Mouse (Mus musculus): ENCODE data around the gene Pmvk. TPM values are rescaled to one million over a fixed set of nuclear protein-coding genes. Genes with fewer than 3 reads are reported as not detected.

The Pmvk gene
- total RNA-seq, 2 experiments from 2014 or later = 14.2 to 22.4 TPM

Other genes with a start within 250 kb of the Pmvk start
- gene Thbs3, start 239.4 kb upstream of the Pmvk start, total RNA-seq (2015) = 0.07 TPM in 1 of 2 replicates, not detected in the other
- gene Thbs3, start 239.4 kb upstream of the Pmvk start, total RNA-seq (2017) = 0.12 and 0.70 TPM in 2 replicates
- 49.5 and 57.8 TPM in 2 replicates for gene Mtx1, start 227.5 kb upstream of the Pmvk start, total RNA-seq (2015)
- gene Mtx1, start 227.5 kb upstream of the Pmvk start, total RNA-seq (2017) = 41.8 and 45.3 TPM in 2 replicates
- 0.25 and 0.58 TPM in 2 replicates for gene Muc1, start 225.5 kb upstream of the Pmvk start, total RNA-seq (2015)
- gene Muc1, start 225.5 kb upstream of the Pmvk start, total RNA-seq (2017) = 0.18 TPM in 1 of 2 replicates, not detected in the other
- gene Krtcap2, start 208.6 kb upstream of the Pmvk start, total RNA-seq (2015) = 142 and 167 TPM in 2 replicates
- gene Krtcap2, start 208.6 kb upstream of the Pmvk start, total RNA-seq (2017) = 159 and 189 TPM in 2 replicates
- 0.39 and 0.80 TPM in 2 replicates for gene Trim46, start 208.2 kb upstream of the Pmvk start, total RNA-seq (2015)
- gene Trim46, start 208.2 kb upstream of the Pmvk start, total RNA-seq (2017) = 0.55 TPM in 1 of 2 replicates, not detected in the other
- gene Dpm3, start 195.2 kb upstream of the Pmvk start, total RNA-seq (2015) = 84.6 and 95.5 TPM in 2 replicates
- gene Dpm3, start 195.2 kb upstream of the Pmvk start, total RNA-seq (2017) = 72.1 and 82.3 TPM in 2 replicates
- 42.9 and 68.4 TPM in 2 replicates for gene Slc50a1, start 184.0 kb upstream of the Pmvk start, total RNA-seq (2015)
- gene Slc50a1, start 184.0 kb upstream of the Pmvk start, total RNA-seq (2017) = 31.5 and 52.2 TPM in 2 replicates
- gene Efna1, start 173.4 kb upstream of the Pmvk start, total RNA-seq (2015) = not detected in 2 replicates
- gene Efna1, start 173.4 kb upstream of the Pmvk start, total RNA-seq (2017) = not detected in 2 replicates
- gene Efna3, start 131.6 kb upstream of the Pmvk start, total RNA-seq (2015) = not detected in 2 replicates
- not detected in 2 replicates for gene Efna3, start 131.6 kb upstream of the Pmvk start, total RNA-seq (2017)
- gene Efna4, start 116.5 kb upstream of the Pmvk start, total RNA-seq (2015) = 0.16 and 0.33 TPM in 2 replicates
- gene Efna4, start 116.5 kb upstream of the Pmvk start, total RNA-seq (2017) = not detected in 2 replicates
- gene Adam15, start 104.5 kb upstream of the Pmvk start, total RNA-seq (2015) = 107 and 135 TPM in 2 replicates
- 100 and 124 TPM in 2 replicates for gene Adam15, start 104.5 kb upstream of the Pmvk start, total RNA-seq (2017)
- gene Dcst2, start 92.6 kb upstream of the Pmvk start, total RNA-seq (2015) = not detected in 2 replicates
- not detected in 2 replicates for gene Dcst2, start 92.6 kb upstream of the Pmvk start, total RNA-seq (2017)
- 0.14 TPM in 1 of 2 replicates, not detected in the other for gene Dcst1, start 89.3 kb upstream of the Pmvk start, total RNA-seq (2015)
- not detected in 2 replicates for gene Dcst1, start 89.3 kb upstream of the Pmvk start, total RNA-seq (2017)
- gene Zbtb7b, start 59.8 kb upstream of the Pmvk start, total RNA-seq (2015) = 38.9 and 41.1 TPM in 2 replicates
- gene Zbtb7b, start 59.8 kb upstream of the Pmvk start, total RNA-seq (2017) = 63.8 and 71.3 TPM in 2 replicates
- gene Lenep, start 51.7 kb upstream of the Pmvk start, total RNA-seq (2015) = 1.6 and 2.3 TPM in 2 replicates
- gene Lenep, start 51.7 kb upstream of the Pmvk start, total RNA-seq (2017) = 0.37 and 0.44 TPM in 2 replicates
- gene Flad1, start 42.7 kb upstream of the Pmvk start, total RNA-seq (2015) = 9.7 and 11.6 TPM in 2 replicates
- 10.8 and 11.8 TPM in 2 replicates for gene Flad1, start 42.7 kb upstream of the Pmvk start, total RNA-seq (2017)
- gene Cks1b, start 36.2 kb upstream of the Pmvk start, total RNA-seq (2015) = 157 and 174 TPM in 2 replicates
- gene Cks1b, start 36.2 kb upstream of the Pmvk start, total RNA-seq (2017) = 126 and 134 TPM in 2 replicates
- 42.9 and 51.6 TPM in 2 replicates for gene Shc1, start 36.1 kb upstream of the Pmvk start, total RNA-seq (2015)
- 52.4 and 55.1 TPM in 2 replicates for gene Shc1, start 36.1 kb upstream of the Pmvk start, total RNA-seq (2017)
- gene Pygo2, start 24.3 kb upstream of the Pmvk start, total RNA-seq (2015) = 23.2 and 28.2 TPM in 2 replicates
- 11.2 and 18.2 TPM in 2 replicates for gene Pygo2, start 24.3 kb upstream of the Pmvk start, total RNA-seq (2017)
- 15.5 and 19.9 TPM in 2 replicates for gene Pbxip1, start 17.8 kb upstream of the Pmvk start, total RNA-seq (2015)
- gene Pbxip1, start 17.8 kb upstream of the Pmvk start, total RNA-seq (2017) = 33.1 and 39.6 TPM in 2 replicates
- gene Kcnn3, start 65.6 kb downstream of the Pmvk start, total RNA-seq (2015) = not detected in 2 replicates
- not detected in 2 replicates for gene Kcnn3, start 65.6 kb downstream of the Pmvk start, total RNA-seq (2017)

Data from megakaryocyte, adult 5-6 weeks (primary cell).